Mouse (Mus musculus) gastrocnemius, postnatal 4 days (tissue): ENCODE results near the gene Pawr. TPM values are rescaled to one million over a fixed set of nuclear protein-coding genes. Genes with fewer than 3 reads are reported as not detected.
A peak's percentile ranks its signal among the peaks of the same experiment; 100 is the strongest.
"Not testable (repeated sequence)": the region's sequence is repeated elsewhere in the genome, so short reads cannot be mapped to it uniquely, and the experiment has no call there.

ENCODE experiments used
- DNase-seq, 2 experiments: peaks; one replicate each; pipeline ENCODE4 v3.0.0; 2021 to 2022; ENCODE audit warnings: low spot score in 2 of 2, mixed read lengths in 2 of 2
- total RNA-seq, 2 experiments: library from RNA; stranded (reverse); gene quantifications; 2 replicates each; pipeline ENCODE4 v1.2.3; 2021

The Pawr gene
- total RNA-seq, 2 experiments from 2014 or later = 2.0 TPM

DNA sequence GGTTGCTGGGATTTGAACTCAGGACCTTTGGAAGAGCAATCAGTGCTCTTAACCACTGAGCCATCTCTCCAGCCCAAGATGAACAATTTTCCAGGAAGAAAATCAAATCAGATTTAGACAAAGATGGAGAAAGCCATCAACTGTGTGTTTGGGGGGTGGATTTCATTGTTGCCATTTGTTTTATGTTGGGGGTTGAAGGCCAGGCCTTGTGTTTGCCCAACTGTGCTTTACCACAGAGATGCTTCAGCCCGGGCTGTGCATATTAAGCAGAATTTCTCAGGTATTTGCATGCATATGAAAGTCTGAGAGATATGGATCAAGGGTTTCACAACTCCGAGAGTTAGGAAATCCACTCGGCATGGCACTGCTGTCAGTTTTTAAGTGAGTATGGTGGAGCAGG is 20.5 kb upstream of the Pawr start:
- DNase-seq = no peak

DNA sequence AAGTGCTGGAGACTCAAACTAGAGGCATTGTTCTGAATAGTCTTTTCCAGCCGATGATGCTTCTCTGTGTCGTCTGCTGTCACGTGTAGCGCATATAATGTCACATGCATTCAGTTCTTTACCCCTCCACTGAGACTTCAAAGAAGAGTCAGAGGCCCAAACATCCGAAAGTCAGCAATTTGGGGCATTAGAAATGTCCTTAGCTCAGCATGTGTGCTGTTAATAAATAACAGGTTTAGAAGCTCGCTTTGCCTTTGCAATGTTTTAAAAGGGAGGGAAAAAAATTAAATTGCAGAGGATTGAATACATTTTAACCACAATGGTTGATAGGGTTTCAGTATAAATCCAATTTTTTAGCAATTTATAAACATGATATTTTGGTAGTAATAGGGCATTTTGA is 18.1 kb upstream of the Pawr start:
- no peak for DNase-seq

- no peak for DNase-seq
These were observed 17.5 kb upstream of the Pawr start for GRCm38 (mm10) chr10:108314396-108314795.

DNA sequence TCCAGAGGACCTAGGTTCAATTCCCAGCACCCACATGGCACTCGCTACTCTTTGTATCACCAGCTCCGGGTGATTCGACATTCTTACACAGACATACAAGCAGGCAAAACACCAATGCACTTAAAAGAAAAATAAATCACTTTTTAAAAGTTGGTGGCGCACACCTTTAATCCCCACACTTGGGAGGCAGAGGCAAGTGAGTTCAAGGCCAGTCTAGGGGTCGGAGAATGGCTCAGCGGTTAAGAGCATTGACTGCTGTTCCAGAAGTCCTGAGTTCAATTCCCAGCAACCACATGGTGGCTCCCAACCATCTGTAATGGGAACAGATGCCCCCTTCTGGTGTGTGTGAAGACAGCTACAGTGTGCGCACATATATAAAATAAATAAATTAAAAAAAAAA is 16.7 kb upstream of the Pawr start:
- no peak for DNase-seq

DNA sequence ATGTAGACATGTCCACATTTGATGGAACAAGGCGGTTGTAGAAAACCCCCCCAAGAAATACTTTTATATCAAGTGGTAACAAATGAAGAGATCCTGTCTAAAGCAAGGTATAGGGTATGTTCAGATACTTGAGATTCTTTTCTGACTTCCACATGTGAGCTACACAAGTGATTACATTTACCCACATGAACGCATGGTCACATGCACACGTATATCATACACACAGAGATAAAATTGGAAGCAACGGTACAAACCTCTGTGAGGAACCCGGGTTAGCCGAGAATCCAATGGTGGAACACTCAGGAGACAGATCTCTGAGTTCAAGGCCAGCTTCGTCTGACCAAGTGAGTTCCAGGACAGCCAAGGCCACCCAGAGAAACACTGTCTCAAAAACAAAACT is 3.6 kb upstream of the Pawr start:
- DNase-seq = no peak

DNA sequence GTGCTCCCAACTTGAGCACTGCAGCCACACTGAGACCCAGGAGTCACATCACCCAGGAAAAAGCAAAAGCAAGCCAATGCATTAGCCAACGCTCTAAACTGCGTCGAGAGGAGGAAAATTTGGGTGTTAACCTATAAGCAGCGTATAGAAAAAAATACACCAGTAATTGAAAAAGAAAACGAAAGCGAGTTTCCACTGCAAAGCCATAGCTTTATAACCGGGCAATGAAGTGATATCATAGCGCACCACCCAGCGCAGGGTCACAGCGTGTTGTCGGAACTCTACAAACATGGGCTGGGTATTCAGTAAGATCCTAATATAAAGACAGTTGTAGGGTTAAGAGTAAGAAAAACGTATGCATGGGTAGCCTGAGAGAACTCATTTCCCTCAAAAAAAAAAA is 2.9 kb upstream of the Pawr start:
- no peak for DNase-seq

DNA sequence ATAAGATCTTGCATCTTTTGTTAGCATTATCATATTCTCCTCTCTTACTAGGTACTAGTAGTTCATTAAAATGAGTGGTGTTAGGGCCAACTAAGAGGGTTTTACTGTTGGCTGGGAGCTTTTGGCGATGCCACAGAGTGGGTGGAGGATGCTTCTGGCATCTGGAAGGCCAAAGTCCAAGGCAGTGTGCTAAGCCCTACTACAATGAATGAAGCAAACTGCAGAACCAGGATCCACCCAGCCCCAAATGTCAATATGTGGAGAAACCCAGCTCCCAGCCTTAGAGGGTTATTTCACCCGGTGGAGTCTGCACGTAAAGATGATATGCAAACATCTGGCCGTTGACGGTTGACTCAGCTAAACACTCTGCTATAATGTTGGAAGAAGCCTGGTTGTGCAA is 2.1 kb upstream of the Pawr start:
- DNase-seq = no peak

- DNase-seq = no peak
These were observed 957 bp upstream of the Pawr start for GRCm38 (mm10) chr10:108330964-108331363.

GRCm38 (mm10) chr10:108332571-108333541 is 935 bp downstream of the Pawr start:
- DNase-seq = peak; percentile 31 to 32

DNA sequence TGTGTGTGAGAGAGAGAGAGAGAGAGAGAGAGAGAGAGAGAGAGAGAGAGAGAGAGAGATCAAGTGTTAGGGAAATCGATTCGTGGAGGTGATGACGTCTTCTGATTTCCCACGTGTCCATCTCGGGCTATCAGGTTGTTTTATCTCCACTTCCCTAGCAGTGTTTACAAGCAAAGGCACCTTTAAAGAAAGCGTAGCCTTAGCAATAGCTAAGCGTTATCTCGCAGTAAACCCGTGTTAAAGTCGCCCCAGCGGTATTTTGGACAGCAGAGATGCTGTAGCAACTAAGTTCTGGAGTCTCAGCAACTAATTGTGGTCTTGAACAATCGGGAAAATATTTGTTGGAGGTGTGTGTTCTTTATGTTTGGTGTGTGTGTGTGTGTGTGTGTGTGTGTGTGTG is 1.7 kb downstream of the Pawr start:
- no peak for DNase-seq

GRCm38 (mm10) chr10:108334096-108334495 is 2.2 kb downstream of the Pawr start:
- DNase-seq = no peak

- no peak for DNase-seq
These were observed 3.9 kb downstream of the Pawr start for GRCm38 (mm10) chr10:108335736-108336292.

- no peak for DNase-seq
These were observed 4.7 kb downstream of the Pawr start for GRCm38 (mm10) chr10:108336581-108336980.

GRCm38 (mm10) chr10:108338055-108338961 is 6.4 kb downstream of the Pawr start:
- DNase-seq = no peak

GRCm38 (mm10) chr10:108339118-108339517 is 7.2 kb downstream of the Pawr start:
- no peak for DNase-seq

- DNase-seq = no peak
These were observed 8.0 kb downstream of the Pawr start for GRCm38 (mm10) chr10:108339872-108340271.

DNA sequence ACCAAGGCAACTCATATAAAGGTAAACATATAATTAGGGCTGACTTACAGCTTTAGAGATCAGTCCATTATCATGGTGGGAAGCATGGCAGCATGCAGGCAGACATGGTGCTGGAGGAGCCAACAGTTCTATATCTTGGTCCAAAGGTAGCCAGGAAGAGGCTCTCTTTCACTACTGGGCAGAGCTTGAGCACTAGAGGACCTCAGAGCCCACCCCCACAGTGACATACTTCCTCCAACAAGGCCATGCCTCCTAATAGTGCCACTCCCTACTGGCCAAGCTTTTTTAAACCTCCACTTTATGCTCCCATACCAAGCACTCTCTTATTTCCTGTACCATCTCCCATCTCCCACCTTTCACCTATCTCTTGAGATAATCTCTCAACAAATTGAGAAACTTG is 11.8 kb downstream of the Pawr start:
- DNase-seq = no peak

- no peak for DNase-seq
These were observed 13.2 kb downstream of the Pawr start for GRCm38 (mm10) chr10:108345123-108345522.

- not testable (repeated sequence) for DNase-seq
These were observed 14.4 kb downstream of the Pawr start for GRCm38 (mm10) chr10:108346301-108346700.

- DNase-seq = no peak
These were observed 18.5 kb downstream of the Pawr start for GRCm38 (mm10) chr10:108350125-108351070.
